Mouse (Mus musculus) spleen, adult 2 months (tissue): ENCODE measurements around the gene Peg10.

Experiments
- CTCF ChIP-seq: fragments of 200-500 bp; IDR thresholded peaks from 2 replicates; pipeline ENCODE4 v1.5.1; 2011; ENCODE audit warnings: mild to moderate bottlenecking, inconsistent platforms; ENCODE audit not compliant: insufficient read depth, insufficient read length, insufficient replicate concordance; ENCODE audit errors: extremely low read depth
- POLR2A ChIP-seq: fragments of 200-500 bp; IDR thresholded peaks from 2 replicates; pipeline ENCODE4 v1.6.1; 2011; ENCODE audit warnings: low read depth, low read length, inconsistent platforms

DNA sequence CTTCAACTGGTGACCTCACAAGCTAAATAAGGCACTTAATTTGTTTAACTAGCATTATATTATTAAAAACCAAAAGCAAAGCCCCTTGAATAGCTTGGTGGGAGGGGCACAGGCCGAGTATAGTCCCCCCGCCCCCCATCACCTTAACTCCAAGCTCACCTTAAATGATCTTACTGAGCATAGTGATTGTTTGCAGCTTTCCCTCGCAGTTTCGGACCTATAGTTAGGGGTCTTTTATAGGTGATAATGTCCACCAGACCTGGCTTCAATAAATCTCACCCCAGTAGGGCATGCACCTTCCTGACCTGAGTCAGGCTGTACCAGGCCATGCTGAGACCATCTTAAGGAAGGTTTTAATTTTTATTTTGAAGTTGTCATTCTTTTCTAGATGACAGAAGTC, 4.2 kb downstream of the Peg10 start:
- TF ChIP-seq CTCF (no peak), POLR2A (no peak)
